Mouse (Mus musculus) urinary bladder, adult 2 months (tissue): Measurements from ENCODE around the gene Zfp618. TPM values are rescaled to one million over a fixed set of nuclear protein-coding genes. Genes with fewer than 3 reads are reported as not detected.

Experiments used
- DNase-seq: peaks from one replicate; pipeline ENCODE4 v3.0.0; 2022; ENCODE audit warnings: low spot score
- polyA plus RNA-seq: library from polyadenylated mRNA; depleted of rRNA; stranded (reverse); fragments of >200 nt; gene quantifications from 2 replicates; pipeline ENCODE4 v1.2.3, GENCODE M21; 2012

Gene Zfp618
- polyA plus RNA-seq, 1 experiment = 3.0 TPM

DNA sequence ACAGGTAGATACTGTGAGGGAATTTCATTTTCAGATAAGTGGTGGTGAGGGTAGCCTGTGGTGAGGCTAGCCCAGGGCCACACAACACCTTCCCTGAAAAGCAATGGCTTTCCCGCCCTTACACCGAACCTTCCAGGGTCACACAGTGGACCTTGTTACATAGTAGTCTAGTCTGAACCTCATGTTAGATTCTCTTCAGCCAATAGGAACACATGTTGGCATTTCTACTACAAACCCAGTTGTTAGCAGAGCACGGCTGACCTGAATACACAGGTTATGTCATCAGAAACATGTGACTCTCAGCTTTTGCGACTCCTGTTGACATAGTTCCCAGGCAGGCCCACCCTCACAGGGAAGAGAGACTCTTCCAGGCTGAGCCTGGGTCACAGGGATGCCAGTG, 33.9 kb downstream of the Zfp618 start:
- peak; percentile 12 for DNase-seq

DNA sequence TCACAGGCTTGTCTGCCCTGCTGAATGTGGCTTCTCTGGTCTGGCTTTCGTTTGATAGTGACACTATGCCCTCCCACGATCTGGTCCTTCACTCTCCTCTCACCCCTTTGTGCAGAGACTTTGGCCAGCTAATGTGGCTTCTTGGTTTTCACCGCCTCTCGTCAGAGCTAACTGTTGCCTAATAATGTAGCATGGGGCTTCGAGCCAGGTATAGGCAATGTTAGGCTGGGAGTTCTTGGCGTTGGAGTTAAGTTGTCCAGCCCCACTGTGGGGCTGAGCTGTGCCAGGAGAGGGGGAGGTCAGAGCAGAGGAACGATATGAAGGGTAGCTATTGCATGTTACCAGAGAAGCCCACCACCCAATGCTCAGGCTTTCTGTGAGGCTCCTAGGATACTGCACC, 34.5 kb downstream of the Zfp618 start:
- DNase-seq = peak; percentile 9

DNA sequence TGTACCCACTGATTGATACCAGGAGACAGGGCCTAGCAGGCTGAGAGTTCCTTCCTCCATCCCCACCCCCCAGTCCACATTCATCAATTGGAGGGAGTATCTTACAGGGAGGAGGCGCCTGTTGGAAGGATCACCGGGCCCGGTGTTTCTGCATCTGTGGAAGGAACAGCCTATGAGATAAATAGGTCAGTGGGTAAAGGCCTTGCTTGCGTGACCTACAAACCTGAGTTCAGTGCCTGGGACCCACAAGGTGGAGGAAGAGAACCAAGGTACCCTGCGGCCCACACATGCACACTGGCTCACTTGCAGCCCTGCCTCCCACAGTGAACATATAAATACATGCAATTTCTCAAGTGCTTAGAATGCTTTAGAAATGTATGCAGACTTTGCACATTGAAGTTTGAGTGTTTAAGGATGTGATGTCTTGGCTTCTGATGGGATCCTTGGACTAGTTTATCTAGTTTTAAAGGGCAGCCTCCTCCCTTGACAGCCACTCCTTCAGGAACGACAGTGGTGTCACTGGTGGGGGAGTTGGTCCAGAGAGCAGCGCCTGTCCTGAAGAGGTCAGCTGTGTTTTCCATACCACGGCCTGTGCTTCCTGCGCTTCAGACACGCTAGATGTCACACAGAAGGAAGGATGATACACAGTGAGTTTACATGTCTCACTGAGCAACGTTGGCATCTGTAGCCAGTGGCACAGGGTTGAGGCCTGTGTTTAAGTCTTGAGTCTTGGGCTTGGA, 35.1 kb downstream of the Zfp618 start:
- peak; percentile 10 for DNase-seq

DNA sequence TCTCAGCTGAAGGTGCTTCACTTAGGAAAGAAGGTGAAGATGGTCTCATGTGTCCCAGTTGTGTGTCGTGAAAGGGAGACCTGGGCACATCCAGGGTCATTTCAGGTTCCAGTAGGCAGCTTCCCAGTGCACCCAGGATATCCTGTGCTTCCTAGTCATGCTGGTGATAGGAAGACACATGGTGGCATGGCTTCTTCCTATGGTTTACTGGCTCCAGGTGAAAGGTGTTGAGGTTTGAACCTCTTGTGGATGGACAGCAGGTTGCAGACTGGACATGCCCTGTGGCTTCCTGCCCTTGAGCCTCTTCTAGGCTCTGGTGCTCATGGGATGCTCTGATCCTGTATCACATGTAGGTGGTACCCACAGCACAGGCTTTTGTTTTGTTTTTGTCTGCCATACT, 37.0 kb downstream of the Zfp618 start:
- DNase-seq = no peak

DNA sequence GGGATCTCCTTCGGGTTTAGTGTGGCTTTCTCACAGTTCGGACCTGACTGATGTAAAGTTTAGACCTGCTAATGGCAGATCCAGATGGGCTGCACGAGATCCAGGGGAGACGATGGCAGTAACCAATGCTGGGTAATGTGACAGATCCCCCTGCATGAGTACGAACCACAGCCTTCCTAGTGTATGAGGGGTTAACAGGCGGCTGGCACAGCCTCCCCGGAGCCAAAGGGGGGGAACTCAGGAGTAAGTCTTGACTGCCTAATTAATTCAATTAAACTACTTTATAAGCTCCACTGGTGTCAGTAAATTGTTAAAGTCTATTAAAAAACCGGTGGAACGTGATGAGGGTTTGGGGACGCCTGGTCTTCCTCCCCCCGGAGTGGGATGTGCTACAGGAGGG, 39.1 kb downstream of the Zfp618 start:
- DNase-seq = no peak

DNA sequence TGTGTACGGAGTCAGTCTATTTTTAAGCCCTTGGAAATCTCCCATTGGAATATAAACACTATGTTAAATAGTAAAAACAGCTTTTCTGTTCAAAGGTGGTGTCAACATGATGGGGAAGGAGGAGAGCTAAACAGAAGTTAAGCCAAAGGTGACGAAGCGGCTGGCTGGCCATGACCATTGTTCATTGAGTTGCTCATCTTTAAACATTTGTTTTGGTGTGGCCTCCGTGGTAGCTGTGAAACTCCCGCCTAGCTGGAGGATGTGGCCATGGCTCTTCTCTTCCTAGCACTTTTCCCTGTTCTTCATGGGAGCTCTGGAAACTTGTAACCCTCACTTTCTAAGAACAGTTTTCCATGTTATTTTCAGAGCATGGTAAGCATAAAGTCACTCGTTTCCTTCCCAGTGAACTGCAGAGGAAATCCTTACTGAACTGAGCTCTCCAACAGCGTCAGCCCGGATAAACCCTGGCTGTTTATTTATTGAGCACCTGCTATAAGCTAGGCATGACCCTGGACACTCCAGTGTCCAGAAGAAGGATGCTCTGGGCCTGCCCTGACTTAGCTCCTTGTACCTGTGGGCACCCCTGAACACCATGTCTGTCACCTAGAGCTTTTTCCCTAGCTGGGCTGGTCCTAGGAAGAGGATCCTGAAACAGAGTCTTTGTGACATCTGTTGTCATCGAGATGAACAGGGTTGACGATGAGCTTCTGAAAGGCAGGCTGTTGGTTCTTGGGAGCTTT, 40.2 kb downstream of the Zfp618 start:
- DNase-seq = no peak

DNA sequence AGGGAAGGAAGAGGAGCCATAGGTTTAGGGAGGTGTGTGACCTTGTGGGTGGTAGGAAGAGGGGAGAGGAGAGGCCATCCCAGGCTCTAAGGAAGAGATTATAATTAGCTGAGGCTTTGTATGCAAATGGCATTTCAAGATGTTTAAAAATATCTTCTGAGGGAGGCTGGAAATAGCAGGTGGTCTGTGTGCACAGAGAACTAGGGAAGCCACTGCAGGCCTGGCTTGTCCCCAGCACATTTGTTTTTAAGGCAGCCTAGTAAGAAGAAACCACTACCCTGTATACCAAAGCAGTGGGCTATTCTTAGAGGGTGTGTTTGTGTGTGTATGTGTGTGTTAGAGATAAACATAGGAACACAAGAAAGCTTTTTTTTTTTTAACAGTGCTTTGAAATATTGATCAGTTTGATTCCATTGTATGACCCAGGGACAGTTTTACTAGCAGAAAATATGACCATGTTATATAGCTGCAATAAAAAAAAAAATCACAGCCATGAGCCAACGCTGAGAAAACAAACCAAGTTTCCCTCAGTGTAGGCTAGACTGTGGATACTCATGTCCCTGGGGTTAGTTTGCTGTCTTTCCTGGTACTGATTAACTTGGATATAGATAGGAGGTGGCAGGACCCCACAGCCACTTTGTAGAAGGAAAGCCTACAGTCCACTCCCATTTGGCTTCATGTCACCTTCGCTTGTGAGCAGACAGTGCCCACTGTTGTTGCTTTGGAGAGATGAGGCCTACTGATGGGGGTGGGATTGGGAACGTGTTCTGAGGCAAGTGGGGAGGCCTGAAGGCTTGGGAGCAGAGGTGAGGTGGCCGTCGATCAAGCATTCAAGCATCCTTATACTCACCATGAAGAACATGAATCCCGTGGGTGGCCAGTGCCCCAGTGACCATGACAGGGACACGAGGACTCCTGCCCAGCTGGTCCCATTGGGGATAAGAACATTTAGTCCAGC, 41.1 kb downstream of the Zfp618 start:
- no peak for DNase-seq

DNA sequence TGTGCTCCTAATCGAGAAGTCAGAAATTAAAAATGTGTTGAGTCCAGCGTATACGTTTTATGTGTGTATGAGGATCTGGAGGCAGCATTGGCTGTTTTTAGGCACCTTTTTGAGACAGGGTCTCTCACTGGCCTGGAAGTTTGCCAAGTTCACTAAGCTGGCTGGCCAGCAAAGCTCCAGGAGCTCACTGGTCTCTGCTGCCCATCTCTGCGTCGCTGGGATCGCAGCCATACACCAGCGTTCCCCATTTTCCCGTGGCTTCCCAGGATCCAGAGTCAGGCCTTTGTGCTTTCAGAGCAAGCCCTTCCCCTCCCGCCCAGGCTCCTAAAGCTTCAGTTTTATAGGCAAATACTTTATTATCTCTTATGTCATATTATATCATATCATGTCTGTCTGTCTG, 42.8 kb downstream of the Zfp618 start:
- DNase-seq = no peak

DNA sequence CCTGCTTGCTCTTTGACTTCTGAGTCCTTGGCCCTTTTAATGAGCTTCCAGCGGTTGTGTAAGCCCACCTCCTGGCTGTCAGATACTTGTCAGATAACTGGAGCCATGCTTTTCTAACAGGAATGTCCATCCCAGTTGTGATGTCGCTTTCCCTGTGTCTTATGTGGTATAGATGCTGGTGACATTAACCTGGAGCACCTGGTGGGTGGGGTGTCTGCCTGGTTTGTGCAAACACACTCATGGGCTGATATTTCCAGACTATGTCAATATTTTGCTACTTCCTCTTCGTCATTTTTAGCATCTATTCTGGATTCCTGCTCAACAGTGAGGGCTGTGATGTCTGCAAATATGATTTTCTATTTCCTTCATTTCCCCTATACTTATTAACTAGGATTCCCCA, 43.4 kb downstream of the Zfp618 start:
- no peak for DNase-seq

DNA sequence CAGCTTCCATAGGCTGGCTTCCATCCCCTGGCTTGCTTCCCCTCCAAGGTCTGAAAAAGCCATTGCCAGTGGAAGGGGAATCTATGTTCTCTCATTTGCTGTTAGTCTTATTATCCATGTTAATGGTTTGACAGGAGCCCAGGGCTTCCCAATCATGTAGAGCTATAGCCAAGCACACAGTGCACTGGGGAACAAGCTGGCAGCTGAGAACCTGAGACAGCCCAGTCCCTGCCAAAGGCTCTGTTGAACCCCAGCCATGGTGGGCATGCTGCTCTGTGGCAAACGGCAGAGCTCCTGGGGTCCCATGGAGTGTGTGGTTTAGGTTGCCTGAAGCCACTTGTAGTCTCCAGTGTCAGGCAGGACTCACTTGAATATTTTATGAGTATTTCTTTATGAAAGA, 44.4 kb downstream of the Zfp618 start:
- DNase-seq = no peak

DNA sequence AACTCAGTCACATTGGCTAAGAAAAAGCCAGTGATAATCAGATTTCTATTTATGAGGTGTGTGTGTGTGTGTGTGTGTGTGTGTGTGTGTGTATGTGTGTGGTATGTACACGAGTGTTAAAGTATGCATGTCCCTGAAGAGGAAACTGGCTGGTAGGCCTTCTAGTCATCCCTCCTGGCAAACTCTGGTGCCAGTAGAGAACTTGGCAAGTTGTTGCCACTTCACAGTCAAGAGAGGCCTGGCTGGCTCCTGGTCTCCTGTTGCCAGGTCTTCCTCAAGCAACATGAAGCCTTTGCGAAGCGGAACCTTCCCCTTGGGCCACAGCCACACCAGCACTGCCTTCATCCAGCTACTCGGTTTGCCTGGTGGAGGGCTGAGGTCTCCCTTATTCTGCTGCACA, 44.9 kb downstream of the Zfp618 start:
- DNase-seq = no peak

DNA sequence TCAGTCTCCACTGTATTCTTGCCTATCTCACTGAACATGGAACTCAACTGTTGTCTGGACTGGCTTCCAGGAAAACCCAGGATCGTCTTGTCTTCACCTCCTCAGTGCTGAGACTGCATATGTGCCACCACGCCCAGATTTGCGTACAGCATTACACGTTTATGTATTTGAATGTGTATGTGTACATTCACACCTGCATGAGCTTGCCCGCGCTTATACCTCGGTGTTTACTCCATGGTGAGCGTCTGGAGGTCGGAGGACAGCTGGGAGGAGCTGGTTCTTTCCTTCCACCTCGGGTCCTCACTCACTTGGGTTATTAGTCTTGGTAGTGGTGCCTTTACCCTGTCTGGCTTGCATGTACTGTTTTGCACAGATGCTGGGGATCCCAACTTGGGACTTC, 53.2 kb downstream of the Zfp618 start:
- no peak for DNase-seq

DNA sequence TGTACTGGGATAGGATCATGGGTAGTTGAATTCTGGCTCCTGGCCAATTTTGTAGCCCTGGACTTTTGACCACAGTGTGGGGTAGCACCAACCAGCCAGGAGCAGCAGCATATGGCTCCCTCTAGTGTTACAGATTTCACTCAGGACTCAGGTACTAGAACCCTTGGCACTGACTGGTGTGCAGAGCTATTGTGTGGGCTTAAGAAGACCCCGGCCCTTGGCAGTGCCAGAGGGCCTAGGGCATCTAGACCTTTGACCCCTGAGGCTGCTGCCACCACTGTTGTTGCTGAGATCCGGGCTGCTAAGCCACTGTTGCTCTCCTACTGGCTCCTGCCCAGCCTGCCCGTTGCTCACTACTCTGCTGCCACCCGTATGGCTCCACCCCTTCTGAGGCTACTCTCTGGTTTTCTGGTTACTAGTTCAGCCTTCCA, 54.1 kb downstream of the Zfp618 start:
- peak; percentile 20 for DNase-seq

DNA sequence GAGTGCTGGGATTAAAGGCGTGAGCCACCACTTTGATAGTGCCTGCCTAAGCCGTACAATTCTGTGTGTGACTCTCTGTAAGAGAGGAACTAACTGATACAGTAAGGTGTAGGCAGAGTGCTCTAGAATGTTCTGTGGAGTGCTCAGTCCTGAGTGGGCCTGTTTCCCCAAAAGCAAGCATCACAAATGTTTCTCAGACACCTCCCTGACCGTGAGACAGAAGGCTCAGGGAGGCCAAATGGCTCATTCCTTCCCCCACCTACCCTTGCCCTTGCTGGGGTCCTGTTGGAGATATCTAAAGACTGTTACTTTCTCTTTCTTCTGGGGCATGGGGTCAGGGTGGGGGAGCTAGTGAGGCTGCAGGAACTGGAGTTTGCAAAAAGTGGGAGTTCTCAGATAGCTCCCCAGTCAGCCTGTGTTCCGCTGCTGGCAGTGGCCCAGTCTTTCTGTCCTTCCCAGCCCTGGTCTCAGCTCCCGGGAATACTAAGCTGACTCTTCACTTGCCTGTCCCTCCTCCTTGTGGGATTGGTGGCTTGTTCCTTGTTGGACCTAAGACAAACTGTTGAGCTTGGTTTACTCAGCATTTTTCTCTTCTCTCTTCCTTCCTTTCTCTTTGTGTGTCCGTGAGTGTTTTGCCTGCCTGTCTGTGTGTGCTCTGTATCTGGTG, 55.8 kb downstream of the Zfp618 start:
- DNase-seq = peak; percentile 13

DNA sequence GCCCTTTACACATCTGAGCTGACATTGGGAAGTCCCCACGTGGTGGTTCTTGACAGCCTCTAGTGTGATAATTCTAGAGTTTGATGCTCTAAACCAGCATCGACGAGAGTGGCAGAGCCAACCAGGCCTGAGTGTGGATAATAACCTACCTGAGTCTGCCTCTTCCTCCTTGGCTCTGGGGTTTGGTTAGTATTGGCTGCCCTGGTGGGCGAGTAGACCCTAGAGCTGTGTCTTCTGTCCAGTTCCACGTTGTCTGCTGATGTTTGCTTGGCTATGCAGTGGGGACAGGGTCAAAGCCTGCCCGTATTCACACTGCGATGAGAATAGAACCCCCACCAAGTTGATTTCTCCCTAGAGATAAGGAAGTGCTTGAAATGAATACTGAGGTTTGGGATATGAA, 58.1 kb downstream of the Zfp618 start:
- peak; percentile 6 for DNase-seq

DNA sequence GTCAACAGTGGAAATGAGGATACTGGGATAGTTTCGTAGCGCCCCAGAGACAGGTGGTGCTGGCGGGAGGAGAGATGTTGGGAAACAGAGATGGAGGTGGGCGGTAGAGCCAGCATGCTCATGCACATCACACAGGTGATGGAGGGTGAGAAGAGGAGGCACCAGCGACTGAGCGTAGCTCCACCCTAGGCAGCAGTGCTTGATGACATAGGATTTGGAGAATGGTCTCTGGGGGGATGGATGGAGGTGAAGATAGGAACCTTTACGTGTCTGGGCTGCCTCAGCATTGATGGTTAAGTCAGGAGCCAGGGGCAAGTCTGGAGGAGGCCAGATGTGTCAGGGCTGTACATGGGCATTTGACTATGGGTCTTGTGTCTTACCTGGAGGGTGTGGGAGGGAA, 58.7 kb downstream of the Zfp618 start:
- peak; percentile 10 for DNase-seq

DNA sequence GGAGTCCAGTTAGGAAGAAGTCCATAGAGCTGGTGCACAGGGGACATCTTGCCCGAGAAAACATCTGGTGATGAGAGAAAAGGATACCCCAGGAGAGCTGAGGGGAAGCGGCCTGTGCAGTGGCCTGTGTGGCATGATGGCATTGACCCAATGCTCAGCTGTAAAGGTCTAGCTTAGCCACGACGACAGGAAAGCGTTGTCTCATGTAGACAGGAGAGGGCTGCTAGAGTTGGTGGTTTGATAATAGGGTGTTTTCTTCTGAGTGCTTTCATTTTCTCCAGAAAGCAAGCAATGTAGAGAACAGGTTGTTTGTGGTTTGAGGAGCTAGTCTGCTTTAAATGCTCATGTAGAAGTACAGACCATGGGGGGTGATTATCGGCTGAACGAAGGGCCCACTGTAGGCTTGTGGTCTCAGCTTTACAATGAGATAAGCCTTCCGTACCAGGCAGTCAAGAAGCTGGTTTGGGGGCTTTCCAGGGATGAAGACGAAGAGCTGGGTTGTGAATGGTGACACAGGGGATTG, 59.4 kb downstream of the Zfp618 start:
- DNase-seq = no peak

DNA sequence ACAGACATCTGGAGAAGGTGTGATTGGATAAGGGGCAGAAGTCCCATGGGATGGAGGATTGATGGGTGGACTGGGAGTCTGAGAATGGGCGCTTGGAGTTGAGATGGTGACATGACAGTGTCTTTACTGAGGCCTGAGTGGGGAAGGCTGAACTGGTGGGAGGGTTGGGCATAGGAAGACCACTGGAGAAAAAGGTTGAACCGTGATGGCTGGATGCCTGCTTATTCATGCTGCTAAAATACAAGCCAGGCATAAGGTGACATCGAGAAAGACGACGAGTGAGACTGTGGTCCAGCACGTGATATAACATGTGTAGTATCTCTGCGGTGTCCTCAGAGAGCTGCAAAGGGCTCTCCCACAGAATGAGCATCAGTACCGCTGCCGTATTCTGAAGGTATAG, 59.9 kb downstream of the Zfp618 start:
- no peak for DNase-seq

DNA sequence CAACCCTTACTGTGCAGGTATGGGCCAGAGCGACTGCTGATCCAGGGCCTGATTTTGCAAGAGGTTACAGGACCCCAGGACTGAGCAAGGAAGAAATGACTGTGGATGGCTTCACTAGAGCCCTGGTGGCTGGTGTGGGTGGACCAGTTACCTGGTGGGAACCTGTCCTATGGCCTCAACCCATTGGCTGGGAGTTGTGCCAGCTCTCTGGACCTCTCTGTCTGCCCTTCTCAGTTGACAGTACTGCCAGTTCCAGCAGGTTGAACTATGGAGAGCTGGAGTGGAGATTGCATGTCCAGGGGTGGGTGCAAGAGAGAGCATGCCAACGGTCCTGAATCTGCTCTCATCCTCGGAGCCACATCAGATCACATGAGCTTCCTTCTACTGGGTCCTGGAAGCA, 60.9 kb downstream of the Zfp618 start:
- DNase-seq = no peak

DNA sequence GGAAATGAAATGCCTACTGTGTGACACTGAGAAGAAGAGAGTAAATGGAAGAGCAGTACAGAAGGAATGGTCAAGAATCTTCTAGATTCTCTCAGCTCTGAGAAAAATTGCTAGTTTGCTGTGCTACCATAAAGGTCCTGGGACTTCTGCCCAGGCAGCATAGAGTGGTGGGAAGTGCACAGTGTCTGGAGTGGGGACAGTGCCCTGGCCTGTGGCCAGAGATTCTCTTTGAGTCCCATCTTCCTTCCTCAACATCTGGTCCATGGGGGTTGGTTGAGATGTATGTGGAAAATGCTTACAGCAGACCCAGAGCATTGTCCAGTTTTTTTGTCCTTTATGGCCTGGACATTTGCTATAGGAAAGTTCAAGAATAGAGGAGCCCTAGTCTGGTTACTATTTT, 62.1 kb downstream of the Zfp618 start:
- DNase-seq = no peak

DNA sequence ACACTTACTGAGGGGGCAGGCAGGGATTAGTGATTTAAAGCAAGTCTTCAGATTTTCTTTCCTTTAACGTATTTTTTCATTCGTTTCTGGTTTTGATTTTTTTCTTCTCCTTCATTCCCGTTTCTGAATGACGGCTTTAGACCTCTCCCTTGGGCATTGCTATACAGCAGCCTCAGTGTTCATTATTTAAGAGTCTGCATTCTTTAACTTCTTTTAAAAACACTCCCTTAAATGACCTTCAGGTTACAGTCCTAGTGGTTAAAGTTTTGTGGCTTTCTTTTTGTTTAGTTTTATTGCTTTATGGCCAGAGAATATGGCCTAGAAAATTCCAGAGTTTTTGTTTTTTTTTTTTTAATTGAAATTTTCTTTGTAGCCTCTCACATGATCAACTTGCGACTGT, 64.8 kb downstream of the Zfp618 start:
- no peak for DNase-seq

DNA sequence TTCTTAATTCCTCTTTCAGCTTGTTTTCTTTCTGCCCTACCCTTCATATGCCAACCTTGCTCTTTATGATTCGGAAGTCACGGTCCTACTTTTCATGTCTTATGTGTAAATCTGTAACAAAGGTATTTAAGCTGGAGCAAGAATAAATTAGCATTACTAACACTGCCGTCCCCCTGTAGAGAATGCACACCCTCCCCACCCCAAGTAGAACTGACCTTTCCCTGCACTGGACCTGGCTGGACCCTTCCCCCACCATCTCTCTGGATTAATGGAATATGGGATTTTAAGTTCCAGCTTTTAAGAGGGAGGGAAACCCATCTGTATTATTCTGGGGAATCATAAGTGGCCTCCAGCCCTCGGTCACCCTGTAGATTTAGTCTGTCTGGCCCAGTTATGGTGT, 65.9 kb downstream of the Zfp618 start:
- no peak for DNase-seq
